Mouse (Mus musculus) cerebellum, postnatal 10 days (tissue): ENCODE data around the gene A930004D18Rik.

Source experiments
- DNase-seq, 2 experiments: peaks; one replicate each; pipeline ENCODE4 v3.0.0; 2021; ENCODE audit warnings: mixed read lengths in 2 of 2

Gene A930004D18Rik

GRCm38 (mm10) chr2:18052581-18052980 lies 15.0 kb upstream of the A930004D18Rik start:
- DNase-seq = no peak

GRCm38 (mm10) chr2:18051831-18052170 lies 14.3 kb upstream of the A930004D18Rik start:
- DNase-seq = no peak

GRCm38 (mm10) chr2:18051026-18051830 lies 13.7 kb upstream of the A930004D18Rik start:
- peak in 1 of 2 experiments; percentile 29 for DNase-seq

- peak in 1 of 2 experiments; percentile 49 for DNase-seq
Measured at GRCm38 (mm10) chr2:18050541-18050985, 13.0 kb upstream of the A930004D18Rik start.

- DNase-seq = no peak
Measured at GRCm38 (mm10) chr2:18050018-18050417, 12.5 kb upstream of the A930004D18Rik start.

GRCm38 (mm10) chr2:18049279-18049821 lies 11.8 kb upstream of the A930004D18Rik start:
- DNase-seq = peak; percentile 31 to 49

GRCm38 (mm10) chr2:18048453-18049075 lies 11.0 kb upstream of the A930004D18Rik start, which contains the start of gene Skida1:
Gene Skida1 (minus strand): TSS chr2:18049051.
- peak; percentile 63 to 72 for DNase-seq

- peak; percentile 89 to 90 for DNase-seq
Measured at GRCm38 (mm10) chr2:18047646-18048452, 10.3 kb upstream of the A930004D18Rik start.

- peak; percentile 82 to 85 for DNase-seq
Measured at GRCm38 (mm10) chr2:18046758-18047645, 9.5 kb upstream of the A930004D18Rik start.

- no peak for DNase-seq
Measured at GRCm38 (mm10) chr2:18046186-18046585, 8.6 kb upstream of the A930004D18Rik start.

GRCm38 (mm10) chr2:18045781-18046181 lies 8.2 kb upstream of the A930004D18Rik start:
- DNase-seq = peak in 1 of 2 experiments; percentile 45

- peak in 1 of 2 experiments; percentile 36 for DNase-seq
Measured at GRCm38 (mm10) chr2:18045143-18045780, 7.7 kb upstream of the A930004D18Rik start.

- peak; percentile 80 to 84 for DNase-seq
Measured at GRCm38 (mm10) chr2:18041199-18041885, 3.8 kb upstream of the A930004D18Rik start.

- peak; percentile 56 to 69 for DNase-seq
Measured at GRCm38 (mm10) chr2:18040347-18041160, 3.0 kb upstream of the A930004D18Rik start.

GRCm38 (mm10) chr2:18039566-18040290 lies 2.2 kb upstream of the A930004D18Rik start:
- DNase-seq = peak; percentile 77 to 81

- peak; percentile 39 to 49 for DNase-seq
Measured at GRCm38 (mm10) chr2:18038895-18039371, 1.4 kb upstream of the A930004D18Rik start.

GRCm38 (mm10) chr2:18038141-18038752 lies 710 bp upstream of the A930004D18Rik start:
- peak in 1 of 2 experiments; percentile 21 for DNase-seq
